Mouse (Mus musculus) brain, embryonic 14.5 days (tissue): Measurements from ENCODE around the gene Tedc2. TPM values are rescaled to one million over a fixed set of nuclear protein-coding genes. Genes with fewer than 3 reads are reported as not detected.

Experiments
- DNase-seq: peaks from one replicate; pipeline ENCODE4 v3.0.0-alpha.2; 2011; ENCODE audit warnings: low read depth
- CTCF ChIP-seq: fragments of 200-500 bp; IDR thresholded peaks from 2 replicates; pipeline ENCODE4 v1.5.1; 2012; ENCODE audit warnings: inconsistent platforms, mild to moderate bottlenecking, moderate library complexity, borderline replicate concordance; ENCODE audit not compliant: insufficient read depth, insufficient read length; ENCODE audit errors: extremely low read depth
- POLR2A ChIP-seq: fragments of 200-500 bp; IDR thresholded peaks from 2 replicates; pipeline ENCODE4 v1.6.1; 2012; ENCODE audit warnings: mild to moderate bottlenecking, inconsistent platforms, borderline replicate concordance; ENCODE audit not compliant: poor library complexity, insufficient read depth, insufficient read length, severe bottlenecking; ENCODE audit errors: extremely low read depth
- polyA plus RNA-seq: library from polyadenylated mRNA; depleted of rRNA; stranded (reverse); fragments of >200 nt; gene quantifications from 2 replicates; pipeline ENCODE4 v1.2.3, GENCODE M21; 2012; rRNA removed

Gene Tedc2
- 25.3 and 35.7 TPM in 2 replicates for polyA plus RNA-seq

DNA sequence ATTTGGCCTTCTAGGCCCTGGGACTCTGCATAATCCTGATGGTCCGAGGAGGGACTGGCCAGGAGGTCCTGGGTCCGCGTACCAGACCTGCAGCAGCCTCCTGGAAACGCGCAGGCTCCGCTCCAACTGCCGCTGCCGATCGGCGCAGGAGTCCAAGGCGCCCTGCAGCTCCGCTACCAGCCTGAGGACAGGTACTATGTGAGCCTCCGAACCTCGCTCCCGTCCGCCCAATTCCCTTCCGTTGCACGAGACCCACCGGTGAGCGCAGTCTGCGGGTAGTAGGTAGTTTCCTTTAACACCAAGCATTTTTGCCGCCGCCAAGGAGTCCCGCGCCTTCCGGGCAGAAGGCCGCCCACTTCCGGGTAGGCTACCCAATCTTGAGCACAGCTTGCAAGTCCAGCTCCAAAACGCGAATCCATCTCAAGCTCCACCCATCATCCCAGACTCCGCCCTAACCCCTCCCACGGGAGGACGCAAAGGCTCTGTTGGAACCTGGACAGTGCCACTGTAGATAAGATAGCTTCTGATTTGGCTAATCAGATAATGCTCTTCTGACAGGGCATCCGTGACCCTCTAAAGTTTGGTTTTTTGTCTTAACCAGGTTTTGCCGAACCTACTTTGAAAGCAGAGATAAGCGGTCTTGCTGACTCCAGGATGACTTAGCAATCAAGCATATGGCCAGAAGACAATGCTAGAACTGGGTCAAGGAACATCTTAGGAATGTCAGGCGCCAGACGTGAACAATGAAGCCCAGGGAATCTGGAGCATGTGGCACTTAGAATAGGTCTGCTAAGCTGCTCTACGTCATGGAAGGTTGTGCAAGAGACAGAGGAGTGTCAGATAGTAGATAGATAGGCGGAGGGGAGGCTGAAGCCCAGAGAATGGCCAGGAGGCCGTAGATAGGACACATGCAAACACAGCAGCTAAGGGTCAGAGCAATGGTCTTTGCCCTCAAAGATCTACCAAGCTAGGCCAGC, at the start of gene Tedc2:
Gene Tedc2 (minus strand): TSS at position 417 of the 977 bp plus-strand sequence.
- peak; percentile 98 for DNase-seq

DNA sequence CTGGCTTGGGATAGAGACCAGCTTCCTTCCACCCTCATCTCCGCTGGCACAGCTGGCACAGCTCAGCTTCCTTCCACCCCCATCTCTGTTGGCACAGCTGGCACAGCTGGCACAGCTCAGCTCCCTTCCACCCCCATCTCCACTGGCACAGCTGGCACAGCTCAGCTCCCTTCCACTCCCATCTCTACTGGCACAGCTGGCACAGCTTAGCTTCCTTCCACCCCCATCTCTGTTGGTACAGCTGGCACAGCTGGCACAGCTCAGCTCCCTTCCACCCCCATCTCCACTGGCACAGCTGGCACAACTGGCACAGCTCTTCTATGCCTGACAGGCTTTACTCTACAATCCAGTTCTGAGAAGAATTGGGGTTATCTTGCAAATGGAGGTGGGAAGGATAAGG, 46.5 kb upstream of the Tedc2 start:
- TF ChIP-seq POLR2A (no peak), CTCF (no peak)
- DNase-seq: no peak

More for the DNA sequence above, at the start of gene Tedc2:
- TF ChIP-seq CTCF (no peak), POLR2A (peak; percentile 42; the same call in 1 of the 2 replicates)

DNA sequence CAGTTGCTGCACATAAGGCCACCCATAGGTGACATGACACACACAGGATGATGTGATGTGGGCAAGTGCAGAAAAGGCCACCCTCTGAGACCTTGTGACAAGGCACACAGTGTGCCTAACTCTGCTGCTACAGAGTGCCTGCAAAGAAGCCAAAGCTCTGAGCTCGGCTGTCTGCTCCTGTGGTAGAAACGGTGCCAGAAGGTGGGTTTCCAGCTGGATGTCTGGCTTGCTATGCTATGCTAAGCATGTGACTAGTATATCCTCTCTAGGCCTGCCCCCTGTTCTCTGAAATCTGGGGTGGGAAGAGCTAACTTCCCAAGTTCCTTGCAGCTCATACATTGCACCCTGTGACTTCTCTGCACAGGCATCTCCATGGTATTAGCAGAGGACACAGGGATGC, 44.1 kb upstream of the Tedc2 start:
- no peak for DNase-seq
- TF ChIP-seq POLR2A (no peak), CTCF (no peak)

DNA sequence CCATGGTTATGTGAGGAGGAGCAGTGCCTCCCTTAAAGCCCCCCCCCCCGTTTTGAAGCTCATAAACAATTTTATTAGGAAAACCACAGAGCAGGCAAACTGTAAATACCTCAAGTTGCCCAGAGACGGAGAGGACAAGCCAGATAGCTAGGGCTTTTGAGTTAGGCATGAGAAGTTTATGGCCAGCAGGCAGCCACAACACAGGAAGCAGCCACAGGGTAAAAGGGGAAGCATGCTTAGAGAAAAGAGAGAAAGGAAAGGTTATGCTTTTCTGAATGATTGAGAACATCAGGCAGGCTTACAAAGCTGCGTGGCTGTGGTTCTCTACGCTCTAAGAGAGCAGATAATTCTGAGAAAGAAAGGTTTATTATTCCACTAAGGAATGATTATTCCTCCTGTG, 39.9 kb upstream of the Tedc2 start:
- TF ChIP-seq CTCF (no peak), POLR2A (no peak)
- no peak for DNase-seq

DNA sequence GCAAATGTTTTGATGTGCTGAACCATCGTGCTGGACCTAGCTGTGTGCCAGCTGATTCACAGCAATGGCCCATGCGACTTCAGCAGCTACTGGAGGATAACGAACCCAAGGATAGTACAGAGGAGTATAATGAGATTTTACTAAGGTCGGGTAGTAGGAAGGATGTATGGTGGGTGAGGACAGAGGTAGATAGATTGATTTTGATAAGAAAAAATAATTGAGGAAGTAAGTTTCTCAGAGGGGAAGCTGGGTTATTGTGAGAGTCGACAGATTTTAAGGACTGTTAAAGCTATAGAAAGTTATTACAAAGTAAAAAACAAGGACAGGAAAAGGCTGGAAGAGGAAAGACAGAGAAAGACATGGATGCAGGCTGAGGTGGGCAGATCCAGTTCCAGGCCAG, 39.1 kb upstream of the Tedc2 start:
- no peak for TF ChIP-seq CTCF
- no peak for TF ChIP-seq POLR2A
- DNase-seq: no peak

DNA sequence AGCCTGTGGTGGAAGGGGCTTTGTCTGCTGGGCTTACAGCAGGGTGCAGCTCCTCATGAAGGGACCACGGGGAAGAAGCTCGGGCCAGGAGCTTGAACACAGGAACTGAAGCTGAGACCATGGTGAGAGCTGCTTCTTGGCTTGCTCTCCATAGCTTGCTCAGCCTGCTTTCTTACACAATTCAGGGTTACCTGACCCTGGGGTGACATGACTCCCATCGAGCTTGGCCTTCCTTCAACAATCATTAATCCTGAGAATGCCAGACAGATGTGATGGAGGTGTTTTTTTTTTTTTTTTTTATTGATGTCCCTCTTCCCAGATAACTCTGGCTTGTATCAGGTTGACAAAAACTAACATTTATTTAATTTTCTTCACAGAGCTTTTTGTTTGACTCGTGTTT, 38.3 kb upstream of the Tedc2 start:
- no peak for DNase-seq
- TF ChIP-seq CTCF: no peak
- no peak for TF ChIP-seq POLR2A

DNA sequence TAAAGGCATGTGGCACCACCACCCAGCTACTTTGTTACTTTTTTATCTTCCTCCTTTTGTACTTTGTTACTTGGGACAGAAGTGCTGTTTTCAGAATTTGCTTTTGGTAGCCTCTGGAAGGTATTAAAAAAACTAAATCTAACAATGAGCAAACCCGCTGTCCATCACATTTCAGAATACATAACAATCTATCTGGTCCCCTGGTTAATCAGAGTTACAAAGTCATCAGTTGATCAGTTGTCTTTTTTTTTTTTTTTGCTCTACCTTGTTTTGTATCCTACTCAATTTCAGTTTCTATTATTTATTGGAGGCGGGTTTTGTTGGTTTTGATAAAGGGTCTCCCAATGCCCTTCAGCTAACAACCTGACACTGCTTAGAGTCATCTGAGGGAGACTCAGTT, 31.7 kb upstream of the Tedc2 start:
- no peak for DNase-seq
- TF ChIP-seq CTCF: no peak
- no peak for TF ChIP-seq POLR2A

DNA sequence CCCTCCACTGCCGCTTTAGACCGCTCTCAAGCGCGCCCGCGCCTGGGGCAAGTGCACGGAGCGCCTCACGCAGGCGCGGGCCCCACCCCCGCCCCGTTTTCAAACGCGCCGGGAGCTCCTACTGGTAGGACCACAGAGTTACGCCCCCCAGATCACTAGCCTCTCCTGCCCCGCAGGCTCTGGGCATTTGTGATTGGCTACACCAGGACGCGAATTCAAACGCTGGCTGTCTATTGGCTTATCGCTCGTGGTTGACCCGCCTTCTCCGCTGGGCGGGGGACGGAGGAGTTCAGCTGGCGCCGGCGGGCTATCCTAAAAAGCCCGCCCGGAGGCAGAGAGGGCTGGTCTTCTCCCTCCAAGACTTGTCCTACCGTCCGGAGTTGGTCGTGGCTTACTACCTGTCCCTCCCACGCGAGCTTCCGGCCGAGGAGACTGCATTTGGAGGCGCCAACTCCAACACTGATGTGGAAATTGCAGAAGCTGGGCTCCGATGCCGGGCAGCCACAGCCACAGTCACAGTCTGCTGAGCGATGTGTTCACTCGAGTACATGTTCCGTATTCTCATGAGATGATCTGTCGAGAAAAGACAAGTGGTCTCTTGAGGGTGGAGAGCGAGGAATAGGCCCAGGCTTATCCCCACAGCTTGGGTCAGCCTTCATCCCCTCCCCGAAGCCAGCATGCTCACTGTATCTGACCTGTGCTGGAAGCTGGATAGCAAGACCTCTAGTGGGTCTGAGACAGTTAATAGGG, 30.8 kb upstream of the Tedc2 start, which contains the start of gene Ccnf:
Gene Ccnf (minus strand): TSS at position 165 of the 750 bp plus-strand sequence.
- TF ChIP-seq CTCF (peak; percentile 43; the same call in 1 of the 2 replicates), POLR2A (peak; percentile 67; the same call in 1 of the 2 replicates)

DNA sequence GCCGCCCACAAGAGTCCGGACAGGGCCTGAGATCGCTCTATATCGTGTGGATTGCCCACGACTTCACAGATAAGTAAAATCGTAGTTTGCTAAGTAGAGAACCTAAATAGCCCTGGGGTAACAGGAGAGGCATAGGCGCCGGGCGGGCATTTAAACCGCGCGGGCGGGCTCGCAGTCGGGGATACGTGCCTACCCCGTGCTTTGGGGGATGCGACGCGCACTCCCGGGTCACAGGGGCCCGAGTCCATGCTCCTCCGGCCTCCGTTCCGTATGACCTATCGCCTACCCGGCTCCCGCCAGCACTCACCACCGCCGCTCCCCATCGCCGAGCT, 30.3 kb upstream of the Tedc2 start:
- no peak for DNase-seq
- TF ChIP-seq CTCF (no peak), POLR2A (no peak; the same call in 1 of the 2 replicates)

More for the DNA sequence above, 30.8 kb upstream of the Tedc2 start, which contains the start of gene Ccnf:
- peak; percentile 99 for DNase-seq

DNA sequence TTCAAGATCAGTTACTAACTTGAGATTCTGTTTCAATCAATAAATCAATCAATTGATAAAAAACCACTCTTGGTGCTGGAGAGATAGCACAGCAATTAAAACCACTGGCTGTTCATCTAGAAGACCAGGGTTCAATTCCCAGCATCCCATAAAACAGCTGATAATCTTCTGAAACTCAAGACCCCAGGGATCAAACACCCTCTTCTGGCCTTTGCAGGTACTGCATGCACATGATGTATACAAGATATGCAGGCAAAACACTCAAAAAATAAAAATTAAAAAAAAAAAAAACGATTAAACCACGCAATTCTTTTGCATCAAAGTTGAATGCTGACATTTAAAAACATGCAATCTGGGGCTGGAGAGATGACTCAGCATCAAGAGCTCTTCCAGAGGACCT, 28.0 kb upstream of the Tedc2 start:
- TF ChIP-seq POLR2A: no peak
- no peak for TF ChIP-seq CTCF
- no peak for DNase-seq

DNA sequence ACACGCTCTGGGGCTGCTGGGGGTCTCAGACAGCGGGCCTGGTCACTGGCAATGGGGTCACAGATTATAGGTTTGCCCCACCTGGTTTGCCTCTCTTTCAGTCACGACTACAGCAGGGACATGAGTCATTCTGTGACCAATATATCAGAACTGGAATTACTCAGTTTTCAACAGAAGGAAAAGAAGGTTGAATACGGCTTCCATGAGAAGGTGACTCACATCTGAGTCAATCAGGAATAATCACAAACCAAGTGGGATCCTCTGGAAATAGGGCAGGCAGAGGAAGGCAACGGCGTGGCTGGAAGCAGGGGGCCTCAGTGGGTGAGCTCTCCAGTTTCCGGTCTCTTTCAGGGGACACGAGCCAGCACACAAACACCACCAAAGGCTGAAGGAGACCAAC, 23.4 kb upstream of the Tedc2 start:
- no peak for TF ChIP-seq POLR2A
- no peak for DNase-seq
